Comparison of ENCODE assay signal across 8 mouse cellular contexts in genomic region chr2:35622261-35623103, GRCm38 (mm10).
A peak's percentile ranks its signal among the peaks of the same experiment; 100 is the strongest.
DNase-seq lines count a peak whose midpoint lies in the region; ATAC-seq and TF ChIP-seq lines count a peak whose summit lies in the region.

No protein-coding gene starts in this region.

- 2% methylated on average over 20 of the region's 20 CpGs for WGBS in forebrain, embryonic 14.5 days
- WGBS in liver, embryonic 16.5 days (ENCODE audit: insufficient replicate concordance): 7% methylated on average over 20 of the region's 20 CpGs

- no peaks in the 10 kb centered on the region for H3K9me3 ChIP-seq in erythroblast, embryonic 14.5 days (ENCODE audit: control insufficient read depth, low read length)
- no peaks in the 10 kb centered on the region for H3K9me3 ChIP-seq in E14TG2a.4 (ENCODE audit: low read length)
- H3K9me3 ChIP-seq in forebrain, embryonic 14.5 days (replicated peaks; ENCODE audit: control insufficient read depth, low read length): no peaks in the 10 kb centered on the region
- H3K9me3 ChIP-seq in liver, embryonic 16.5 days (replicated peaks; ENCODE audit: control insufficient read depth, low read length): no peaks in the 10 kb centered on the region

- peaks cover 1% of the 10 kb centered on the region; the same call in 1 of the 2 replicates for H3K4me1 ChIP-seq in erythroblast, embryonic 14.5 days (ENCODE audit: control insufficient read depth)
- H3K4me1 ChIP-seq in E14TG2a.4 (replicated peaks; ENCODE audit: low read depth, low read length): peaks cover 83% of the 10 kb centered on the region
- H3K4me1 ChIP-seq in forebrain, embryonic 14.5 days (ENCODE audit: control insufficient read depth, insufficient read depth, low read length): peaks cover 42% of the 10 kb centered on the region
- H3K4me1 ChIP-seq in liver, embryonic 16.5 days (ENCODE audit: control insufficient read depth, low read depth, low read length): peaks cover 20% of the 10 kb centered on the region

- TF ChIP-seq CTCF in E14TG2a.4 (conservative IDR thresholded peaks at IDR 0.05; ENCODE audit: low read length): no peak

- peak overlapping the region; percentile 47 for H3K4me3 ChIP-seq in erythroblast, embryonic 14.5 days (replicated peaks)
- peak overlapping the region; percentile 85 for H3K4me3 ChIP-seq in E14TG2a.4 (replicated peaks; ENCODE audit: low read length)
- H3K4me3 ChIP-seq in forebrain, embryonic 14.5 days (ENCODE audit: low read depth, low read length): peak overlapping the region; percentile 55
- peak overlapping the region; percentile 60 for H3K4me3 ChIP-seq in liver, embryonic 16.5 days (ENCODE audit: low read depth, low read length)

- no peak for ATAC-seq in erythroblast, adult 5-6 weeks (replicated peaks; ENCODE audit: low FRiP score, poor library complexity, severe bottlenecking)
- ATAC-seq in forebrain, embryonic 14.5 days: no peak
- no peak for ATAC-seq in liver, embryonic 16.5 days (ENCODE audit: low read depth)

- H3K9ac ChIP-seq in forebrain, embryonic 14.5 days (ENCODE audit: low read length): peak overlapping the region; percentile 84
- peak overlapping the region; percentile 45 for H3K9ac ChIP-seq in liver, embryonic 16.5 days (ENCODE audit: low read depth, low read length)

- H3K27me3 ChIP-seq in erythroblast, embryonic 14.5 days (ENCODE audit: control insufficient read depth): peaks cover 35% of the 10 kb centered on the region
- H3K27me3 ChIP-seq in E14TG2a.4 (ENCODE audit: insufficient read depth, low read length): peaks cover 43% of the 10 kb centered on the region
- H3K27me3 ChIP-seq in forebrain, embryonic 14.5 days (replicated peaks; ENCODE audit: control insufficient read depth, insufficient read depth, low read length): no peaks in the 10 kb centered on the region
- H3K27me3 ChIP-seq in liver, embryonic 16.5 days (ENCODE audit: control insufficient read depth, insufficient read depth, low read depth, low read length): peaks cover 12% of the 10 kb centered on the region

- H3K36me3 ChIP-seq in erythroblast, embryonic 14.5 days (ENCODE audit: control insufficient read depth): no peaks in the 10 kb centered on the region
- peaks cover 24% of the 10 kb centered on the region for H3K36me3 ChIP-seq in E14TG2a.4 (ENCODE audit: insufficient read depth, low read length)
- no peaks in the 10 kb centered on the region for H3K36me3 ChIP-seq in forebrain, embryonic 14.5 days (ENCODE audit: control insufficient read depth, insufficient read depth, low read length)
- H3K36me3 ChIP-seq in liver, embryonic 16.5 days (ENCODE audit: control insufficient read depth, insufficient read depth): no peaks in the 10 kb centered on the region

- H3K27ac ChIP-seq in forebrain, embryonic 14.5 days (ENCODE audit: low read depth, low read length): peak overlapping the region; percentile 27; the same call in 1 of the 2 replicates
- H3K27ac ChIP-seq in liver, embryonic 16.5 days (ENCODE audit: low read length): no peak overlapping the region; the same call in 1 of the 2 replicates

- DNase-seq in forebrain, embryonic 14.5 days (ENCODE audit: low spot score): no peak
- DNase-seq in T-cell, adult 2 months (ENCODE audit: low spot score): no peak
- no peak for DNase-seq in adrenal gland, postnatal 25 days
- DNase-seq in layer of hippocampus, adult 9-10 months (ENCODE audit: low spot score): no peak

- peak overlapping the region; percentile 89 for H3K4me2 ChIP-seq in forebrain, embryonic 14.5 days (ENCODE audit: low read length)
- peak overlapping the region; percentile 68 for H3K4me2 ChIP-seq in liver, embryonic 16.5 days (ENCODE audit: low read depth, low read length)
